Mouse (Mus musculus): Measurements from ENCODE around the gene Mbd3. TPM values are rescaled to one million over a fixed set of nuclear protein-coding genes. Genes with fewer than 3 reads are reported as not detected.

Mbd3 gene
- total and polyA plus RNA-seq, 3 experiments = 48.7 to 131 (median 67.0) TPM

DNA sequence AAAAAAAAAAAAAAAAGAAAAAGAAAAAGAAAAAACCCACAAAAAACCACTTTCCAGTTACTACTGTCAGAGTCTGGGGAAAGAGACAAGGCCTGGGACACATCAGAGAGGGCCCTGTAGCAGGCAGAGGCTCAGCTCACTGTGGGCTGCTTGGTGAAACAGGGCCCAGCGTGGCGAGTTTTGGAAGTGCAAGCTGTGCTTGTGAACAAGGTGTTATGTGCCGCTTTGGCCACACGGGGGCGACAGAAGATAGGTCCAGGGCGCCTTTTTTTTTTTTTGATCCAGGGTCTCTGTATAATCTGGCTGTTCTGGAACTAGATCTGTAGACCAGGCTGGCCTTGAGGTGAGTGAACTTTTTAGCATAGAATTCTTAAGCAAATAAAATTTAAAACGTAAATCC lies 23.2 kb downstream of the Mbd3 start:
- Histone ChIP-seq H3K27me3 (replicated peaks) (peaks cover 3% of the 10 kb centered on the region), H3K9ac (ENCODE audit: insufficient read depth, low read depth) (no peak overlapping the region), H3K79me2 (replicated peaks; ENCODE audit: control insufficient read depth, extremely low read depth, insufficient read depth, poor library complexity, severe bottlenecking) (no peaks in the 10 kb centered on the region), H3K4me2 (ENCODE audit: insufficient read depth, low read depth, poor library complexity, severe bottlenecking) (no peak overlapping the region), H3K4me3 (replicated peaks in 1 of 3; ENCODE audit: low read depth in 2 of 3, low read length in 2 of 3, poor library complexity in 1 of 3) (no peak overlapping the region), H3K9me3 (replicated peaks; ENCODE audit: low read length) (peaks cover 9% of the 10 kb centered on the region), H3K27ac (ENCODE audit: insufficient read depth, low read depth) (no peak overlapping the region), H3K36me3 (replicated peaks in 1 of 2; ENCODE audit: control insufficient read depth in 1 of 2, insufficient read depth in 1 of 2, low read length in 1 of 2) (peaks cover 4 to 13% of the 10 kb centered on the region in 2 experiments), H3K4me1 (ENCODE audit: control insufficient read depth in 1 of 2, insufficient read depth in 2 of 2) (peaks cover 6 to 12% of the 10 kb centered on the region in 2 experiments)
- in situ Hi-C loops (cut with MboI; ENCODE audit: low pct_ligation_motif_present, low pct_unique_long_range_greater_than_20kb, low sequenced_read_pairs) = no loop called here
- dilution Hi-C loops (cut with MboI; ENCODE audit: extremely low pct_ligation_motif_present, extremely low pct_unique_long_range_greater_than_20kb, low sequenced_read_pairs) = no loop called here
- DNase-seq (ENCODE audit: extremely low read depth) = peak; percentile 94
- no peak for TF ChIP-seq KAT2A (IDR thresholded peaks at IDR 0.05; ENCODE audit: insufficient replicate concordance, low read length)
- peak; percentile 88 for TF ChIP-seq SMC3 (IDR thresholded peaks at IDR 0.05; ENCODE audit: low read depth, low read length)
- TF ChIP-seq MYC (IDR thresholded peaks at IDR 0.05; ENCODE audit: low read depth, low read length) = no peak
- peak; percentile 90 for TF ChIP-seq RAD21 (IDR thresholded peaks at IDR 0.05; ENCODE audit: low read depth, low read length)
- no peak for TF ChIP-seq UBTF (IDR thresholded peaks at IDR 0.05; ENCODE audit: low read depth, low read length)
- TF ChIP-seq CTCF (conservative IDR thresholded peaks at IDR 0.05 in 1 of 2, IDR thresholded peaks at IDR 0.05 in 1 of 2; ENCODE audit: low read depth in 2 of 2, low read length in 2 of 2) = peak; percentile 65 to 99
- TF ChIP-seq MXI1 (IDR thresholded peaks at IDR 0.05; ENCODE audit: low read depth, low read length) = peak; percentile 24; the same call in 1 of the 2 replicates
- peak; percentile 66 for TF ChIP-seq ZC3H11A (IDR thresholded peaks at IDR 0.05; ENCODE audit: low read depth, low read length)
- no peak for TF ChIP-seq PAX5 (IDR thresholded peaks at IDR 0.05; ENCODE audit: low read length)
- no peak for TF ChIP-seq NRF1 (IDR thresholded peaks at IDR 0.05; ENCODE audit: low read depth, low read length)
- no peak for TF ChIP-seq ETS1 (conservative IDR thresholded peaks at IDR 0.05; ENCODE audit: low read depth, low read length)
- TF ChIP-seq E2F4 (IDR thresholded peaks at IDR 0.05; ENCODE audit: insufficient replicate concordance, low read depth, low read length) = no peak
- no peak for TF ChIP-seq IRF4 (IDR thresholded peaks at IDR 0.05; ENCODE audit: low read depth, low read length)
- no peak for TF ChIP-seq GABPA (IDR thresholded peaks at IDR 0.05; ENCODE audit: insufficient replicate concordance, low read depth, low read length)
- TF ChIP-seq EP300 (IDR thresholded peaks at IDR 0.05; ENCODE audit: low read length) = no peak
- no peak for TF ChIP-seq MAZ (IDR thresholded peaks at IDR 0.05; ENCODE audit: low read depth, low read length)
- TF ChIP-seq ZNF384 (IDR thresholded peaks at IDR 0.05; ENCODE audit: low read depth, low read length) = peak; percentile 99

DNA sequence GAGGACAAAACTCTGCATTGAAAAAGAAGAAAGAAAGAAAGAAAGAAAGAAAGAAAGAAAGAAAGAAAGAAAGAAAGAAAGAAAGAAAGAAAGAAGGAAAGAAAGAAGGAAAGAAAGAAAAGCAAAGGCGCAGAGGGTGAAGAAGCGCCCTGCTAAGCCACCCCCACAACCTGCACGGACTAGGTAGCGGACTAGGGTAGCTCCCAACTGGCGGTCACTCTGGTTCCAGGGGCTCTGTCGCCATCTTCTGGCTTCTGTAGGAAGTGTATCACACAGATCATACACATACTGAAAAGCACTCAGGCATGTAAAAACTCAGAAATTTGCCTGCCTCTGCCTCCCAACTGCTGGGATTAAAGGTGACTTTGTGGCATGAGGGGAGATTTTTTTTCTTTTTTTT lies 25.3 kb downstream of the Mbd3 start:
- peaks cover 9% of the 10 kb centered on the region for H3K9me3 ChIP-seq (replicated peaks; ENCODE audit: low read length)
- H3K27me3 ChIP-seq (replicated peaks) = peaks cover 7% of the 10 kb centered on the region
- TF ChIP-seq SMC3 (IDR thresholded peaks at IDR 0.05; ENCODE audit: low read depth, low read length) = peak; percentile 47
- peak; percentile 77 for TF ChIP-seq RAD21 (IDR thresholded peaks at IDR 0.05; ENCODE audit: low read depth, low read length)
- TF ChIP-seq JUN (IDR thresholded peaks at IDR 0.05; ENCODE audit: insufficient read depth, low read depth, low read length) = no peak
- TF ChIP-seq CTCF (conservative IDR thresholded peaks at IDR 0.05 in 1 of 2, IDR thresholded peaks at IDR 0.05 in 1 of 2; ENCODE audit: low read depth in 2 of 2, low read length in 2 of 2) = peak; percentile 24 to 78; a peak in 3 of 4 replicates
- no peak for TF ChIP-seq MAZ (IDR thresholded peaks at IDR 0.05; ENCODE audit: low read depth, low read length)
- peaks cover 6 to 15% of the 10 kb centered on the region in 2 experiments for H3K4me1 ChIP-seq (ENCODE audit: control insufficient read depth in 1 of 2, insufficient read depth in 2 of 2)
- in situ Hi-C loops (cut with MboI; ENCODE audit: low pct_ligation_motif_present, low pct_unique_long_range_greater_than_20kb, low sequenced_read_pairs) (loop anchor here (5.0 kb wide), 1 partner anchor 133 kb away; no protein-coding TSS in a partner anchor), dilution Hi-C loops (cut with MboI; ENCODE audit: extremely low pct_ligation_motif_present, extremely low pct_unique_long_range_greater_than_20kb, low sequenced_read_pairs) (no loop called here)
- H3K4me2 ChIP-seq (ENCODE audit: insufficient read depth, low read depth, poor library complexity, severe bottlenecking) = no peak overlapping the region
- no peak overlapping the region for H3K4me3 ChIP-seq (replicated peaks in 1 of 3; ENCODE audit: low read depth in 2 of 3, low read length in 2 of 3, poor library complexity in 1 of 3)
- H3K36me3 ChIP-seq (replicated peaks in 1 of 2; ENCODE audit: control insufficient read depth in 1 of 2, insufficient read depth in 1 of 2, low read length in 1 of 2) = no peaks in the 10 kb centered on the region
- no peak overlapping the region for H3K9ac ChIP-seq (ENCODE audit: insufficient read depth, low read depth)
- no peak overlapping the region for H3K27ac ChIP-seq (ENCODE audit: insufficient read depth, low read depth)
- no peaks in the 10 kb centered on the region for H3K79me2 ChIP-seq (replicated peaks; ENCODE audit: control insufficient read depth, extremely low read depth, insufficient read depth, poor library complexity, severe bottlenecking)
- peak; percentile 70 for DNase-seq (ENCODE audit: extremely low read depth)
